Mouse (Mus musculus) v-Abl transformed pro-B cells (cell line): ENCODE results near the gene Rplp0.

Source experiments
- in situ Hi-C, 2 experiments: fragments of 400-800 bp; cut with MboI; formaldehyde crosslinking; loops; one replicate each; pipeline ENCODE4 v1.15.1; 2025; ENCODE audit not compliant: unreplicated experiment in 2 of 2

Gene Rplp0

DNA sequence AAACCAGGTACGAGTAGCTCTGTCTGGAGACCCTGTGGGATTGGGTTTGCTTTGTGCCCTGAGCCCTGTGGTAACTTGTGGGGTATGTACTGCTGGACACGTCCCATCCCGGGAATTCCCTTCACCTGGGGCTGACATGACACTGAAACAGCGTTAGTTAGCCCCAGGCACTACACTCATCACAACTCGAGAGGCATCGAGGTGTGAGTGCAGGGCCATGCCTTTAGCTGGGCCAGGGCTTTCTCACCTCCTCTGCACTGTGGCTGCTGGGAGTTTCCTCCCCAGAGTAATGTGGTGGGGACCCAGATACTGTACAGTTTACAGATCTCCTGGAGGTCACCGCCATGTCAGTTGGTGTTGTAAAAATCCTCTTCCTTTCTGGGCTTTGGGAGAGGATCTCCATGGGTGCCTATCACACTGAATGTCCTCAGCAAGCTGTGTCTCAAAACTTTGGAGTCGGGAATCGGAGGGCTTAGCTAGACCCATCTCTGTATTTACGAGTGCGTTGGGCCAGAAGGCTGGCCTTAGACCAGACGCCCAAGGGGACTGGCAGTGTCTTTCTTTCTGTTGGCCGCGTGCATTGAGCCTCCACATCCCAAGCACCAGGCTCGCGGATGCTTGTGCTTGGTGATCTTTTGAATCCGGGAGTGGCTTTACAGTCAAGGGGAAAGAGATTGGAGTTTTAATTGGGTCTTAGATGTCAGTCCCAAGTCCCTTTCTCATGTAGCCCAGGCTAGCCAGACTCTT is 32.6 kb upstream of the Rplp0 start:
- in situ Hi-C loops: no loop called here

GRCm38 (mm10) chr5:115528128-115528527 is 31.1 kb upstream of the Rplp0 start:
- in situ Hi-C loops: no loop called here

GRCm38 (mm10) chr5:115529364-115529741 is 29.9 kb upstream of the Rplp0 start:
- in situ Hi-C loops: no loop called here

- in situ Hi-C loops: no loop called here
Observed at GRCm38 (mm10) chr5:115529742-115530446, 29.4 kb upstream of the Rplp0 start.

DNA sequence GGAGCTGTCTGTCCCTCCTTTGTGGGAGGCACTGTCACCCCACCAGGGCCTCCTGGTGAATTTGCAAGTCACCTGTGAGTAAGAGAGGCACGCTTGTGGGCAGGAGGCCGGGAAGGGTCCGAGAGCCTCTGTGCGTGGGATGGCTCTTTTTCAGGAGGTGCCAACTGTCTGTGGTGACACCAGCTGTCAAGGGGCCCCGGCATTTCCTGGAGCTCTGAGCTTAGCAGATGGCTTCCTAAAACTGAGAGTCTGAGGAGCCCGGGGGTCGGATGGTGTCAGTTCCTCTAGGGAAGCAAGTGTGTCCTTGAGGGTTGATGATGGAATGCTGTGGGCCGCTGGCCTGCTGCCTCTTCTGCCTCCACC is 28.8 kb upstream of the Rplp0 start:
- in situ Hi-C loops: no loop called here

DNA sequence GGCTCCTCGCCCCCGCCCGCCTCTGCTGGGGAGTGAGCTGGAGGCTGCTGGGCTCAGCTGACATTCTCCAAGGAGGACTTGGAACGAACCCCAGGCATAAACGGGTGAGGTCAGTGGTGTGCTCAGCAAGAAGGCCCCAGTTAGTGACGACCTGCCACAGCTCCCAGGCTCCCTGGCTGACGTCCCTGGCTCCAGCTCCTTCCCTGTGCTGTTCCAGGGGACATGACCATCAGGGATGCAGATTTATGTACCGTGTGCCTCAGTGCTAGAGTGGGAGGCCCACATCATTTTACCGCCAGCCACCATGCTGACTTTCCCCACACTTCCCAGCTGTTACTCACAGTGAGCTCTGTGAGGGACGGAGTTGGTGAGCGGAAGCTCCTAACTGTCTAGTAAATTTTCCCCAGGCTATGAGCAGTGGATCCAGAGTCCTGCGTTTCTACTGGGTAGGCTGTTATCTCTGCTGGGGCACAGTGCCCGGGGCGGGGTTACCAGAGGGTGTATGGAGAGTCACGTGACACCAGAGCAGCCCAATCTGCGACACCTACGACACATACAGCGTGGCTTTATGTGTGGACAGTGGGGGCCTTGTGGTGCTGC is 27.5 kb upstream of the Rplp0 start:
- in situ Hi-C loops: no loop called here

DNA sequence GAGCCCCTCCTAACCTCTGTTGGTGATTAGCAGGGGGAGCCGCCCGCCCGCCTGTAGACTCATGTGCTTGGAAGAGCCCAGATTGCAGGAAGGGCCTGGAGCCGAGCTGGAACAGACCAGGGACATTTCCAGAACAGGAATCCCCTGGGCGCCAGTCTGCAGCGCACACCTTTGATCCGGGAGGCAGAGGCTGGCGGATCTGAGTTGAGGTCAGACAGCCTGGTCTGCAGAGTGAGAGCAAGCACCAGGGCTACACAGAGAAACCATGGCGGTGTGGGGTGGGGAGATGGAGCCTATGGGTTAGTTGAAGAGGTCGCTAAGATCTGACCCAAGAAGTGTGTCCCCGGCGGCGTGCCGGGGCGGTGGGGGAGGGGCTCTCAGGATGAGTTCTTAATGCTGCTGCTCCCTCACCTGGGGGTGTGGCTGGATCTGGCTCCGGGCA is 25.0 kb upstream of the Rplp0 start:
- in situ Hi-C loops: no loop called here

GRCm38 (mm10) chr5:115534856-115535255 is 24.4 kb upstream of the Rplp0 start:
- in situ Hi-C loops: loop anchor here in 1 of 2 experiments (5.0 kb wide), 1 partner anchor 33 kb away; no protein-coding TSS in a partner anchor

DNA sequence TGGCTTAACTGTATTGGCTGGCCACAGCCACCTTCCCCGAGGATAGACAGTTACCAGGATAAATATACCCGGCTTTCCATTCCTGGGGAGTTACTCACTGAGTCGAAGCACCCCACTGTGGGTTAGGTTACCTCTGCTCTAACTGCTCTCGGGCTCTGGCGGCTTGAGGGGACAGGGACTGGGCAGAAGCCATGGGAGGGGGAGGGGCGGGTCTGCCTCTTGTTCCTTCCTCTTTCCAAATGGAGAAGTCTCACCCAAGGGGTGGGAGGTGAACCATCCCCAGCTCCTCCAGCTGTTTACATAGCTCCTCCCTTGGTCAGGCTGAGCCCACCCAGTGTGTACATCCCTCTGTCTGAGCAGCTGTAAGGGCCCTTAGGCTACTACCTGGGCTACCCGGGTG is 23.6 kb upstream of the Rplp0 start:
- in situ Hi-C loops: loop anchor here in 1 of 2 experiments (5.0 kb wide), 1 partner anchor 33 kb away; no protein-coding TSS in a partner anchor

- in situ Hi-C loops: loop anchor here in 1 of 2 experiments (5.0 kb wide), 1 partner anchor 36 kb away; no protein-coding TSS in a partner anchor
Observed at GRCm38 (mm10) chr5:115538017-115538692, 21.1 kb upstream of the Rplp0 start.

DNA sequence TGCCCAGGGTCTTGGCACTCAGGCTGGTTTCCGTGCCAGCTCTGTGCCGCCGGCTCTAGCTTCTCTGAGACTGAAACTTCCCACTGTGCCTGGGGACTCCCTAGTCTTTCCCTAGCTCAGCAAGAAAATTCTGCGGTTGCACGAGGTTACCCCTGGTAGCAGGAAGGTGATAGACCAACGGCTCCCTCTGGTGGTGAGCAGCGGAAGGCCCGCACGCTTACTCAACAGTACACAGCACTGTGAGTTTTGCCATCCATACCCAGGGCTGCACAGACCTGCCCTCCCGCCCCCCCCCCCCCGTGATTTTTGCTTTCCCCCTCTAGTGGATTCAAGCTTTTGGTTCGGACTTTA is 20.6 kb upstream of the Rplp0 start:
- in situ Hi-C loops: loop anchor here in 1 of 2 experiments (5.0 kb wide), 1 partner anchor 36 kb away; no protein-coding TSS in a partner anchor

GRCm38 (mm10) chr5:115542635-115543384 is 16.5 kb upstream of the Rplp0 start:
- in situ Hi-C loops: loop anchor here in 1 of 2 experiments (5.0 kb wide), 1 partner anchor 41 kb away; no protein-coding TSS in a partner anchor

DNA sequence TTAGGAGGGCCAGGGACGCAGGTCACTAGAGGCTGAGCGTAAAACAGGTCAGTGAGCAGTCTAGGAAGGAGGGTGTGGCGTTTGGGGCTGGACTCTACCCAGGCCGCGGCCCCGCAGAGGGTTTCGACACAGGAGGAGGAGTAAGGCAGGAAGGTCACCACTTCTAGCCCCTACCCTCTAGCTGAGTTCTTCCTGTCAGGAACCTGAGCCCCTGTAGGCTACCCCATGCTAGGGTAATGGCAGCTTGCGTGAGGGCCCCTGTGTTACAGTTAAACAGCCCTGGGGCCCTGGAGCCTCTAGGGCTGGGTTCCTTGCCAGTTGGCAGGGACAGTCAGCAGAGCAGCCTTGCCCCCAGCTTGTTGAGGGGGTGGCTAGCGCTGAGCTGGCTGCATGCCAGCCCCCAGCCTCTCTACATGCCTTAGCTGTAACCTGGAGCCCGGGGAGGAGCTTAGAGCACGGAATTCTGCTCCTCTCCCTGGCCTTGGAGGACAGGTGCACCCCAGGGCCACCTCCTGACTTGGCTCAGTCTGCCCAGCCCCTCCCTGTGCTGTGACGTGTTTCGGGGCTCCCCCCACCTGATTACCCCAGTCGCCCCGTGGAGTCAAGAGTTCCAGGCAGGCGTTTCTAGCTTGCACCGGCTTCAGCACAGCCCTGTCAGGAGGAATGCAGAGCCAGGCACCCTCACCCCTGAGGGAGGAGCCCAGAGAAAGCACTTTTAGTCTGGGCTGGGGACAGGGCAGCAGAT is 15.6 kb upstream of the Rplp0 start:
- in situ Hi-C loops: loop anchor here in 1 of 2 experiments (5.0 kb wide), 1 partner anchor 41 kb away; no protein-coding TSS in a partner anchor

DNA sequence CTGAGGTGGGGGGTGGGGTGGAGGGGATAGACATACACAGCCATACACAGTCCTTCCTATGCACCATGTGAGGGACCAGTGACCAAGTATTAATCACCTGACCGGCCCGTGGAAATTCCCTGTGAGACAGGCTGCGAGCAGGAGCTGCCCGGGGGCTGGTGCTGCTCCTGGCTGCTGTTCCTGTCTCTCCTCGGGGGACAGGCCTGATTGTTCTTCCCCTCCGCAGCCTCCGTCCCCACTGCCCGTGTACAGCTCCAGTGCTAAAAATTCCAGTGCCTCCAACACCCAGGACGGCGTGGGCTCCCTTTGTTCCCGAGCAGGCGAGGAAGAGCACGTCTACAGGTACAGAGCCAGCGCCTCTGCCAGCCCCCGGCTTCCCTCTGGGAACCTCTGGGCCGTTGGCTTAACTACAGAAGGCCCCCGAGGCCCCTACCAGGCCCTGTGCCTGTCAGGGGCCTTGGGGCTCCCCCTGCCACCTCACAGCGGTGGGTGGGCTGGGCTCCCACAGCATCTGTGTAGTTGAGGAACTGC is 14.5 kb upstream of the Rplp0 start:
- in situ Hi-C loops: loop anchor here in 1 of 2 experiments (5.0 kb wide), 1 partner anchor 42 kb away; no protein-coding TSS in a partner anchor

DNA sequence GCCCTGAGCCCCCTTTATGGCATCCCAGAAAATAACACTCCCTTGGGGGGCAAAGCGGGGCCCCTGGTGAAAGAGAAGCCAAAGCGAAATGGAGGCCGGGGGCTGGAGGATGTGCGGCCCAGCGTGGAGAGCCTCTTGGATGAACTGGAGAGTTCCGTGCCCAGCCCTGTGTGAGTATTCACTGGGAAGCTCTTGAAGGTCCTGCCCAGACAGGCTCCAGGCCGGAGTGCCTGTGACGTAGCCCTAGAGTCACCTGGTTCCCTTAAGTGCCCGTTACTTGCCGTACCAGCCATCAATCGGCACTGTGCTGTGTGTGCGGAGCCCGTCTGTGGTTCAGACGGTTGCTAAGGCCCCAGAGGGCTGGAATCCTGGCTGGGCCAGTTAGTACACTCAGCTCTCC is 13.6 kb upstream of the Rplp0 start:
- in situ Hi-C loops: no loop called here

GRCm38 (mm10) chr5:115546536-115546935 is 12.7 kb upstream of the Rplp0 start:
- in situ Hi-C loops: no loop called here

DNA sequence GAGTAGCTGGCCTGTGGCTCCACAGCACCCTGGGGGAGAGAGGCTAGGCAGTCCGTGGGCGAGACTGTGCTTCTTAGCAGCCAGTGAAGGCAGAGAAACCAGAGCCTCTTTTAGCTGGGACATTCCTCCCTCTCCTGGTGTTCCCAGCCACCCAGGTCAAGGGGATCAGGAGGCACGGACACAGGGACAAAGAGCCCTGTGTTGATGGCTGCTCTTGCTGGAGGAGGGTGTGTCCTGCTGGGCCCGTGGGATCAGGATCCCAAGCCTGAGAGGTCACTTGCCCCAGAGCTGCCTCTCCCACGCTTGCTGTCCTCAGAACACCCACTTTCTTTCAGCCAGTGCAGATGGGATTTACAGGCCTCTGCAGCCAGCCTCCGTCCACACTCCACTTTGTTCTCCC is 12.3 kb upstream of the Rplp0 start:
- in situ Hi-C loops: no loop called here

DNA sequence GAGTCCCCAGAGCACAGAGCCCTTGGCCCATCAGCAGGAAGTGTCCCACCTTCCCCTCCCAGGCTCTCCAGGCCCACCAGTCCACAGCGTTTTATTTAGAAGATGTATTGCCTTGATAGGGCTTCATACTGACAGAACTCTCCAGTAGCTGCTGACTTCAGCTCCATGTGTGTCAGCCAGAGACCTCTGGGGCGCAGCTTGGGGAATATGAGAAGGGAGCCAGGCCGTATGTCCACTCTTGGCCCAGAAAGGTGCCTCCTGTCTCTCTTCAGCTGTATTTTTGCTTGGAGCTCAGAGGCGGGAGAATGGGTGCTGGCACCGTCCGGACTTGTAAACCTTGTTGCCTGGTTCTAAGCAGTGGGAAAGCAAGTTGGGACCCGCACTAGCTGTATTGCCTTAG is 11.8 kb upstream of the Rplp0 start:
- in situ Hi-C loops: no loop called here
